8 mouse cellular contexts compared by ENCODE assay signal in the genomic region with DNA sequence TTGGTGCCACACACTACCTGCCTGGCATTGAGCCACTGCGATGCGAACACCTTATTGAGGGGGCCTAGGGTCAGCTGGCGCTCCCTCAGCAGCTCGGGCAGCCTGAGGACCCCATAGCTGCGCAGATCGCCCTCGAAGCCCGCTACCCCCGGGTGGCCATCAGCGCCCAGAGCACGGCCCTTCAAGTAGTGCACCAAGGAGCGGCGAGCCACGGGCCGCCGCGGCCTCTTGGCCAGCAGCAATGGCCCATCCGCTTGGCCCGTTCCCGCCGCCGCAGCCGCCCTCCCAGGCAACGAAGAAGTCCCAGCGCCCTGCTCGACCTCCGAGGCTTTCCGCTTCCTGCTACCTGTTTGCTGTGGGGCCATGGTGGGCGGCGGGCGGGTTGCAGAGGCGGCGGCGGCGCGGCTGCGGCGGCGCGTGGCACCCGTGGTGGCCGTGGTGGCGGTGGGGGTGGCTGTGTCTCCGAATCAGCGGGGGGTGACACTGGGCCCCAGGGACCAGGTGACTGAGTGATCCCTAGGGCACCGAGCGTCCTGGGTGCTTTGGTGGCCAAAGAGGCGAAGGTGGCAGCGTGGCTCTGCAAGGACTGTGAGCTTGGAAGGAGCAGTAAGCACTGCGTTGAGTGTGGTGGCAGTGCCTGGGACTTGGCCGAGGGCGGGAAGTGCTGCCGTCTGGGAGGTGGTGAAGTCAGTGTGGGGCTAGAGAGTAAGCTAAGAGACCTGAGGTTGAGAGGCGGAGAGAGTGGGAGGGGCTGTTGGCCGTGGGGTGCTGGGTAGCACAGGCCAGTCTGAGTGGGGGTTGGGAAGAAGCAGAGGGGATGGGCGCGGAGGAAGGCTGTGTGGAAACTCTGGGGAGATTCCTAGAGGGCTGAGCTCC. TPM values are rescaled to one million over a fixed set of nuclear protein-coding genes. Genes with fewer than 3 reads are reported as not detected.
A peak's percentile ranks its signal among the peaks of the same experiment; 100 is the strongest.
DNase-seq lines count a peak whose midpoint lies in the region; ATAC-seq and TF ChIP-seq lines count a peak whose summit lies in the region.
"Had no signal": no experiment of that assay in that cellular context is flagged by ENCODE, and none has a peak within 500 bp of the region (broad histone marks: within the 10 kb centered on the region; RNA-seq: fewer than 3 reads in every experiment).

Gene Dcaf12l2 (minus strand): TSS at position 697 of the 876 bp plus-strand sequence.

- TF ChIP-seq POLR2A in testis, adult 2 months (IDR thresholded peaks at IDR 0.05; ENCODE audit: control insufficient read depth, low read depth, low read length) = no peak

- no peaks in the 10 kb centered on the region for H3K9me3 ChIP-seq in embryonic facial prominence, embryonic 11.5 days (replicated peaks; ENCODE audit: control insufficient read depth, low read length)
- no peaks in the 10 kb centered on the region for H3K9me3 ChIP-seq in hindbrain, embryonic 11.5 days (ENCODE audit: control insufficient read depth, low read length)
- no peaks in the 10 kb centered on the region for H3K9me3 ChIP-seq in limb, embryonic 13.5 days
- H3K9me3 ChIP-seq in neural tube, embryonic 12.5 days = no peaks in the 10 kb centered on the region

- peaks cover 2% of the 10 kb centered on the region; the same call in 1 of the 2 replicates for H3K4me1 ChIP-seq in testis, adult 2 months (ENCODE audit: control insufficient read depth, insufficient read depth, low read length)
- no peaks in the 10 kb centered on the region for H3K4me1 ChIP-seq in embryonic facial prominence, embryonic 11.5 days (ENCODE audit: control insufficient read depth, insufficient read depth, low read length)
- H3K4me1 ChIP-seq in hindbrain, embryonic 11.5 days (replicated peaks; ENCODE audit: control insufficient read depth, insufficient read depth, low read length) = no peaks in the 10 kb centered on the region
- no peaks in the 10 kb centered on the region for H3K4me1 ChIP-seq in limb, embryonic 13.5 days
- no peaks in the 10 kb centered on the region for H3K4me1 ChIP-seq in neural tube, embryonic 12.5 days

- H3K27ac ChIP-seq in testis, adult 2 months (ENCODE audit: control insufficient read depth, insufficient read depth, low read depth, low read length) = no peak within 1 kb of the TSS
- H3K27ac ChIP-seq in embryonic facial prominence, embryonic 11.5 days (replicated peaks; ENCODE audit: low read depth, low read length) = no peak within 1 kb of the TSS
- H3K27ac ChIP-seq in hindbrain, embryonic 11.5 days (ENCODE audit: low read depth, low read length) = no peak within 1 kb of the TSS
- H3K27ac ChIP-seq in limb, embryonic 13.5 days = no peak within 1 kb of the TSS
- no peak within 1 kb of the TSS for H3K27ac ChIP-seq in neural tube, embryonic 12.5 days

- H3K36me3 ChIP-seq in testis, adult 2 months (ENCODE audit: control insufficient read depth, insufficient read depth, low read length) = no peaks in the 10 kb centered on the region
- H3K36me3 ChIP-seq in embryonic facial prominence, embryonic 11.5 days (replicated peaks; ENCODE audit: control insufficient read depth, insufficient read depth, low read depth, low read length) = no peaks in the 10 kb centered on the region
- no peaks in the 10 kb centered on the region for H3K36me3 ChIP-seq in hindbrain, embryonic 11.5 days (ENCODE audit: control insufficient read depth, insufficient read depth, low read length)
- H3K36me3 ChIP-seq in limb, embryonic 13.5 days = no peaks in the 10 kb centered on the region
- H3K36me3 ChIP-seq in neural tube, embryonic 12.5 days = no peaks in the 10 kb centered on the region

- H3K4me2 ChIP-seq in embryonic facial prominence, embryonic 11.5 days (ENCODE audit: low read depth, low read length) = peak within 1 kb of the TSS; percentile 73
- H3K4me2 ChIP-seq in hindbrain, embryonic 11.5 days (replicated peaks; ENCODE audit: low read depth, low read length) = peak within 1 kb of the TSS; percentile 71
- H3K4me2 ChIP-seq in limb, embryonic 13.5 days (replicated peaks) = peak within 1 kb of the TSS; percentile 66
- peak within 1 kb of the TSS; percentile 70 for H3K4me2 ChIP-seq in neural tube, embryonic 12.5 days (replicated peaks)

- 20% methylated on average over 42 of the region's 57 CpGs for WGBS in embryonic facial prominence, embryonic 11.5 days
- 20% methylated on average over 47 of the region's 57 CpGs for WGBS in hindbrain, embryonic 11.5 days
- WGBS in limb, embryonic 13.5 days = 16% methylated on average over 50 of the region's 57 CpGs
- 13% methylated on average over 50 of the region's 57 CpGs for WGBS in neural tube, embryonic 12.5 days

- no peak for TF ChIP-seq CTCF in testis, adult 2 months (IDR thresholded peaks at IDR 0.05; ENCODE audit: control insufficient read depth, insufficient read depth, insufficient replicate concordance, low read depth, low read length)

- no peaks in the 10 kb centered on the region for H3K27me3 ChIP-seq in testis, adult 2 months (ENCODE audit: control insufficient read depth, insufficient read depth, low read length)
- H3K27me3 ChIP-seq in embryonic facial prominence, embryonic 11.5 days (ENCODE audit: control insufficient read depth, insufficient read depth, low read length) = no peaks in the 10 kb centered on the region
- H3K27me3 ChIP-seq in hindbrain, embryonic 11.5 days (ENCODE audit: control insufficient read depth, insufficient read depth, low read length) = no peaks in the 10 kb centered on the region
- H3K27me3 ChIP-seq in limb, embryonic 13.5 days = no peaks in the 10 kb centered on the region
- H3K27me3 ChIP-seq in neural tube, embryonic 12.5 days (replicated peaks) = no peaks in the 10 kb centered on the region

- H3K9ac ChIP-seq in embryonic facial prominence, embryonic 11.5 days (replicated peaks; ENCODE audit: low read length) = peak within 1 kb of the TSS; percentile 53
- peak within 1 kb of the TSS; percentile 47 for H3K9ac ChIP-seq in hindbrain, embryonic 11.5 days (ENCODE audit: low read depth, low read length)
- peak within 1 kb of the TSS; percentile 64 for H3K9ac ChIP-seq in limb, embryonic 13.5 days
- H3K9ac ChIP-seq in neural tube, embryonic 12.5 days = peak within 1 kb of the TSS; percentile 47

- ATAC-seq in embryonic facial prominence, embryonic 11.5 days (replicated peaks; ENCODE audit: insufficient number of reproducible peaks, low FRiP score, low TSS enrichment, low read depth) = peak; percentile 94
- ATAC-seq in hindbrain, embryonic 11.5 days (ENCODE audit: low FRiP score) = peak; percentile 80
- ATAC-seq in limb, embryonic 13.5 days (ENCODE audit: low FRiP score, low read depth) = peak; percentile 90
- ATAC-seq in neural tube, embryonic 12.5 days (ENCODE audit: low FRiP score, low read depth) = peak; percentile 86

- H3K4me3 ChIP-seq in testis, adult 2 months (ENCODE audit: control insufficient read depth, low read depth, low read length) = peak within 1 kb of the TSS; percentile 7
- peak within 1 kb of the TSS; percentile 41 for H3K4me3 ChIP-seq in embryonic facial prominence, embryonic 11.5 days (ENCODE audit: low read depth, low read length)
- H3K4me3 ChIP-seq in hindbrain, embryonic 11.5 days (ENCODE audit: low read depth, low read length) = peak within 1 kb of the TSS; percentile 45
- peak within 1 kb of the TSS; percentile 51 for H3K4me3 ChIP-seq in limb, embryonic 13.5 days
- peak within 1 kb of the TSS; percentile 45 for H3K4me3 ChIP-seq in neural tube, embryonic 12.5 days
- H3K4me3 ChIP-seq: myocyte had no signal

- no peak for DNase-seq in testis, postnatal 14 days (ENCODE audit: low spot score)
- DNase-seq in embryonic facial prominence, embryonic 11.5 days (ENCODE audit: low spot score) = peak; percentile 53
- peak; percentile 31 for DNase-seq in hindbrain, embryonic 11.5 days (ENCODE audit: low spot score)
- no peak for DNase-seq in thymus, postnatal 0 days (ENCODE audit: low spot score)

RNA-seq across cellular contexts. Expression of gene Dcaf12l2, which starts in this region (rescaled TPM):
- polyA plus RNA-seq in testis, adult 2 months (2012; rRNA removed) = not detected in 2 replicates
- 1.1 and 2.1 TPM in 2 replicates for polyA plus RNA-seq in embryonic facial prominence, embryonic 11.5 days (2014; fragmentation: Nextera tagmentation; extraction: Ambion mirVana)
- polyA plus RNA-seq in hindbrain, embryonic 11.5 days (2014; fragmentation: Nextera tagmentation; extraction: Ambion mirVana) = 1.2 and 1.5 TPM in 2 replicates
- polyA plus RNA-seq in limb, embryonic 13.5 days (2015; fragmentation: Nextera tagmentation; extraction: Ambion mirVana) = 3.2 and 3.6 TPM in 2 replicates
- 0.82 and 1.1 TPM in 2 replicates for polyA plus RNA-seq in neural tube, embryonic 12.5 days (2016; fragmentation: Nextera tagmentation; extraction: Ambion mirVana)
- 0.26 and 0.57 TPM in 2 replicates for polyA plus RNA-seq in thymus, postnatal 0 days (2015; fragmentation: Nextera tagmentation; extraction: Ambion mirVana)
- polyA plus RNA-seq: myocyte had no signal

Comparison
In these comparisons a context has a peak if more than half of its experiments do, and no peak if none do; other contexts are left out.
1. DNase-seq: peak in embryonic facial prominence, embryonic 11.5 days (single experiment) and hindbrain, embryonic 11.5 days (single experiment); none in testis, postnatal 14 days (single experiment) and thymus, postnatal 0 days (single experiment).
2. Peak in every context shown above with its lines, with median percentiles within 50 percentile points of each other: H3K4me3 ChIP-seq, ATAC-seq, H3K4me2 ChIP-seq and H3K9ac ChIP-seq.